Mouse (Mus musculus): ENCODE data around the gene 4930513O06Rik.

DNA sequence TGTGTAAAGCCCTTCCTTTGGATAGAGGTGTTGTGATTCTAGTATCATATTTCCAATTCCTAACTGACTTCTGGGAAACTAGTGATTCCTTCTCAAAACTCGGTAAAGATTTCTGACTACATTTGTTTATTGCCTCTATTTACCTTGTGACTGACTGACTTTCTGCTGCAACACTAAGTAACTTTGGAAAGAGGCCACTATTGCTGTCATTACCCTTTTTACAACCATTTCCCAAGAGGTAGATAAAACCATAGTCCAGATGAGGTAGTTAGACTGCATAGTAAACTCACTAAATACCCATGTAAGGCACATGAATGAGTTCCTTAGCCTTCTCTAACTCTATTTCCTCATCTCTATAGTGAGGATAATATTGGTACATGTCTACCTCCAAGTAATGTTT lies 44.9 kb upstream of the 4930513O06Rik start:
- TF ChIP-seq GATA1 (IDR thresholded peaks at IDR 0.05; ENCODE audit: borderline replicate concordance, low read length) (no peak), FLI1 (IDR thresholded peaks at IDR 0.05; ENCODE audit: low read length) (no peak)
